Mouse (Mus musculus) MEL (cell line): ENCODE measurements at regions not wholly inside any gene's neighbourhood (a gene's known extent, or its start where the extent isn't known, plus 50 kb on each side); places are given as distances from the start of the nearest gene placed in this dataset.

Source experiments
- DNase-seq: peaks from one replicate; pipeline ENCODE4 v3.0.0; 2011; ENCODE audit warnings: low read depth, low spot score
- H3K27ac ChIP-seq: 2 replicates; pipeline ENCODE4 v1.5.1; 2012; ENCODE audit warnings: low read depth, mild to moderate bottlenecking, control low read depth, low read length, moderate library complexity; ENCODE audit not compliant: control insufficient read depth
- H3K27me3 ChIP-seq, 2 experiments: fragments of 150-350 bp in 1 of 2; sonication (generic) in 1 of 2; 2 replicates each; pipeline ENCODE4 v1.6.1; 2012; ENCODE audit warnings: low read length in 2 of 2, mild to moderate bottlenecking in 2 of 2, improper control_type of control experiment in 1 of 2, moderate library complexity in 1 of 2; ENCODE audit not compliant: insufficient read depth in 2 of 2, control insufficient read depth in 1 of 2
- H3K36me3 ChIP-seq, 2 experiments: 2 replicates each; pipeline ENCODE4 v1.6.1; 2012 to 2014; ENCODE audit warnings: low read length in 2 of 2, improper control_type of control experiment in 1 of 2, inconsistent platforms in 1 of 2, mild to moderate bottlenecking in 1 of 2; ENCODE audit not compliant: insufficient read depth in 2 of 2, control insufficient read depth in 1 of 2
- H3K4me1 ChIP-seq, 2 experiments: fragments of 150-350 bp in 1 of 2; sonication (generic) in 1 of 2; 2 replicates each; pipeline ENCODE4 v1.6.1; 2012; ENCODE audit warnings: low read length in 2 of 2, improper control_type of control experiment in 1 of 2, mild to moderate bottlenecking in 1 of 2; ENCODE audit not compliant: insufficient read depth in 2 of 2, control insufficient read depth in 1 of 2
- H3K4me3 ChIP-seq, 2 experiments: fragments of 150-350 bp in 1 of 2; sonication (generic) in 1 of 2; 2 replicates each; pipeline ENCODE4 v1.5.1; 2012; ENCODE audit warnings: low read depth in 2 of 2, low read length in 2 of 2, mild to moderate bottlenecking in 2 of 2, moderate library complexity in 2 of 2, control low read depth in 1 of 2, improper control_type of control experiment in 1 of 2; ENCODE audit not compliant: control insufficient read depth in 1 of 2, insufficient read depth in 1 of 2
- H3K79me2 ChIP-seq: 2 replicates; pipeline ENCODE4 v1.6.1; 2012; ENCODE audit warnings: mild to moderate bottlenecking, low read length, moderate library complexity; ENCODE audit not compliant: control insufficient read depth, poor library complexity, insufficient read depth
- H3K9ac ChIP-seq: 2 replicates; pipeline ENCODE4 v1.6.1; 2012; ENCODE audit warnings: low read depth, mild to moderate bottlenecking, control low read depth, low read length, moderate library complexity; ENCODE audit not compliant: control insufficient read depth, poor library complexity, severe bottlenecking
- H3K9me3 ChIP-seq: fragments of 150-350 bp; sonication (generic); replicated peaks from 2 replicates; pipeline ENCODE4 v1.6.1; 2012; ENCODE audit warnings: mild to moderate bottlenecking, low read length, improper control_type of control experiment, moderate library complexity; ENCODE audit not compliant: insufficient read depth
- ELF1 ChIP-seq: IDR thresholded peaks from 2 replicates; pipeline ENCODE4 v1.6.1; 2014; ENCODE audit warnings: low read depth, mild to moderate bottlenecking, inconsistent platforms, low read length, improper control_type of control experiment, moderate library complexity
- HCFC1 ChIP-seq: IDR thresholded peaks from 2 replicates; pipeline ENCODE4 v1.6.1; 2012; ENCODE audit warnings: low read depth, mild to moderate bottlenecking, inconsistent platforms, low read length, improper control_type of control experiment, moderate library complexity
- POLR2AphosphoS2 ChIP-seq: IDR thresholded peaks from 2 replicates; pipeline ENCODE4 v1.6.1; 2011; ENCODE audit warnings: low read length, improper control_type of control experiment
- RCOR1 ChIP-seq: IDR thresholded peaks from 2 replicates; pipeline ENCODE4 v1.6.1; 2012; ENCODE audit warnings: low read depth, mild to moderate bottlenecking, inconsistent platforms, low read length, improper control_type of control experiment
- SIN3A ChIP-seq: IDR thresholded peaks from 2 replicates; pipeline ENCODE4 v1.6.1; 2012; ENCODE audit warnings: low read length, improper control_type of control experiment, inconsistent platforms
- UBTF ChIP-seq: IDR thresholded peaks from 2 replicates; pipeline ENCODE4 v1.6.1; 2012; ENCODE audit warnings: low read depth, mild to moderate bottlenecking, inconsistent platforms, low read length, improper control_type of control experiment, moderate library complexity, borderline replicate concordance; ENCODE audit not compliant: insufficient read depth
- USF1 ChIP-seq: IDR thresholded peaks from 2 replicates; pipeline ENCODE4 v1.6.1; 2014; ENCODE audit warnings: low read depth, mild to moderate bottlenecking, inconsistent platforms, low read length, improper control_type of control experiment, moderate library complexity
- USF2 ChIP-seq, 2 experiments: IDR thresholded peaks; 2 replicates each; pipeline ENCODE4 v1.6.1; 2011 to 2012; ENCODE audit warnings: improper control_type of control experiment in 2 of 2, low read length in 2 of 2, borderline replicate concordance in 1 of 2, inconsistent platforms in 1 of 2, low read depth in 1 of 2, mild to moderate bottlenecking in 1 of 2; ENCODE audit not compliant: insufficient read depth in 1 of 2

DNA sequence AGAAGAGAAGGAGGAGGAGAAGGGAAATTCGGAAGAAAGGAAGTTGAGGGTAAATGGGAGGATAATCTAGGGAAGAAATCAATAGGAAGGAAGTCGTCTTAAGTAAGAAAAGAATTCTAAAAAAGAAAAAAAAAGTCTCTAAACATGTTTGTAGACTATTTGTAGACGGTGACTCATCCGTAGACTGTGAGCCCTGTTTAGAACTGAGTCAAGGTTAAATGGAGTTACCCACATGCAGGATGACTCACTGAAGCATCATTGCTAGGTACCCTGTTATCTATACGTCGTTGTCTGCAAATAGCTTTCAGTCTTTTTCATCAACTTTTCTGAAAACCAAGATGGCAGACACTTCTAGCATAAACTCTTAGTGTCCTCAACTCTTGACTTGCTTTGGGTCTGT is 155.0 kb downstream of the Dhx15 start (continued):
- no peak for TF ChIP-seq HCFC1

- no peak overlapping the region for H3K9ac ChIP-seq
- H3K4me1 ChIP-seq = peaks cover 0 to 12% of the 10 kb centered on the region in 2 experiments; a peak in 2 of 4 replicates
- peaks cover 0 to 13% of the 10 kb centered on the region in 2 experiments; a peak in 2 of 4 replicates for H3K36me3 ChIP-seq
- H3K27ac ChIP-seq = no peak overlapping the region
- H3K9me3 ChIP-seq = no peaks in the 10 kb centered on the region
- no peak overlapping the region for H3K4me3 ChIP-seq
- H3K79me2 ChIP-seq = no peaks in the 10 kb centered on the region
- DNase-seq = no peak
- TF ChIP-seq SIN3A = no peak
- peak; percentile 94 for TF ChIP-seq RCOR1
- TF ChIP-seq, all 39 proteins: peak for 1
- H3K27me3 ChIP-seq = no peaks in the 10 kb centered on the region
Measured at GRCm38 (mm10) chr5:52027478-52027877, 162.8 kb downstream of the Dhx15 start.

- no peak overlapping the region for H3K9ac ChIP-seq
- no peaks in the 10 kb centered on the region for H3K79me2 ChIP-seq
- no peak overlapping the region for H3K4me3 ChIP-seq
- H3K4me1 ChIP-seq = peaks cover 0 to 12% of the 10 kb centered on the region in 2 experiments; a peak in 2 of 4 replicates
- TF ChIP-seq POLR2AphosphoS2 (no peak), ELF1 (0 out of 2 replicates have a peak, but pooled peaks have one; percentile 15)
- peak; percentile 72 for DNase-seq
- no peaks in the 10 kb centered on the region for H3K9me3 ChIP-seq
- no peak overlapping the region for H3K27ac ChIP-seq
- H3K27me3 ChIP-seq = no peaks in the 10 kb centered on the region
- peaks cover 0 to 13% of the 10 kb centered on the region in 2 experiments; a peak in 2 of 4 replicates for H3K36me3 ChIP-seq
Measured at GRCm38 (mm10) chr5:52026148-52026547, 164.2 kb downstream of the Dhx15 start.

GRCm38 (mm10) chr5:52023212-52023611 is 167.1 kb downstream of the Dhx15 start:
- Histone ChIP-seq H3K27ac (no peak overlapping the region), H3K4me3 (no peak overlapping the region)
- TF ChIP-seq POLR2AphosphoS2 (no peak), USF1 (no peak), USF2 (IDR thresholded peaks at IDR 0.05; ENCODE audit: borderline replicate concordance in 1 of 2, insufficient read depth in 1 of 2, low read depth in 1 of 2, low read length in 2 of 2) (no peak), UBTF (no peak)
- TF ChIP-seq, all 39 proteins: peak for 0

More at GRCm38 (mm10) chr5:52023212-52023611, 167.1 kb downstream of the Dhx15 start:
- no peak for DNase-seq
- Histone ChIP-seq H3K79me2 (no peaks in the 10 kb centered on the region), H3K4me1 (peaks cover 0 to 12% of the 10 kb centered on the region in 2 experiments; a peak in 2 of 4 replicates), H3K36me3 (peaks cover 0 to 13% of the 10 kb centered on the region in 2 experiments; a peak in 2 of 4 replicates), H3K9me3 (no peaks in the 10 kb centered on the region), H3K9ac (no peak overlapping the region), H3K27me3 (no peaks in the 10 kb centered on the region)
